Mouse (Mus musculus) ovary, postnatal 36 days (tissue): Measurements from ENCODE around the gene Dusp8.

Source experiments
- DNase-seq: peaks from one replicate; pipeline ENCODE4 v3.0.0; 2022; ENCODE audit warnings: low spot score, mixed read lengths

The Dusp8 gene

GRCm38 (mm10) chr7:142045932-142046331 is 49.7 kb downstream of the Dusp8 start:
- DNase-seq, result no peak

GRCm38 (mm10) chr7:142045344-142045743 is 50.3 kb downstream of the Dusp8 start:
- no peak for DNase-seq

- no peak for DNase-seq
Measured at GRCm38 (mm10) chr7:142040756-142041155, 54.9 kb downstream of the Dusp8 start.

- no peak for DNase-seq
Measured at GRCm38 (mm10) chr7:142037553-142038170, 58.0 kb downstream of the Dusp8 start.

- DNase-seq, result no peak
Measured at GRCm38 (mm10) chr7:142035048-142035811, 60.4 kb downstream of the Dusp8 start.

GRCm38 (mm10) chr7:142034198-142034597 is 61.4 kb downstream of the Dusp8 start:
- no peak for DNase-seq

GRCm38 (mm10) chr7:142030073-142030472 is 65.6 kb downstream of the Dusp8 start:
- DNase-seq, result no peak
